In the genomic region with DNA sequence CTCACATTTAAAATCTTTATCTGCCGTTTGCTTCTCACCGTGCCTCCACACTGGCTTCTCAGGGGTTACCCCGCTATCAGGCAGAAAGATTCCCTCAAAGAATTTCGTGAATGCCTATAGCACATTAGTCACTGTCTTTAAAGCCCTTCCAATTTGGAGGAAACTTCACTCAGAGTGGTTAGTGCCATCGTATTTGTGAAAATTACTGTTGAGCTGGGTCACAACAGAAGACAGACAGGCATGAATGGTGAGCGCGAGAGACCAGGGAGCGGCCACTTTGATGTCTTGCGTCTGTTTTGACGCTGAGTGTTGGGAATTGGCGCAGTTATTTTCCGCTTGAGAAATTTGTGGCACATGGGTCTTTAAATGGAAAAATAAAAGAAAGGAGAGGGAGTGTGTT, we compare ENCODE assay signal across 8 mouse cellular contexts.
DNase-seq lines count a peak whose midpoint lies in the region; ATAC-seq lines count a peak whose summit lies in the region.

No protein-coding gene starts in this region.

- DNase-seq in adrenal gland, adult 2 months = peak; percentile 18
- no peak for DNase-seq in adrenal gland, postnatal 4 days (ENCODE audit: low spot score in 2 of 2)
- peak; percentile 5 for DNase-seq in right cerebral cortex, postnatal 4 days
- DNase-seq in right cerebral cortex, postnatal 14 days = no peak
- DNase-seq in adrenal gland, postnatal 14 days = no peak
- no peak for DNase-seq in adrenal gland, adult 8-10 months

- H3K36me3 ChIP-seq in liver, embryonic 12.5 days = no peaks in the 10 kb centered on the region
- no peaks in the 10 kb centered on the region for H3K36me3 ChIP-seq in stomach, embryonic 16.5 days (ENCODE audit: control insufficient read depth, insufficient read depth, low read length)

- no peak overlapping the region for H3K4me3 ChIP-seq in liver, embryonic 12.5 days
- 0 out of 2 replicates have a peak overlapping the region, but pooled peaks have one; percentile 1 for H3K4me3 ChIP-seq in stomach, embryonic 16.5 days (replicated peaks; ENCODE audit: low read length)

- H3K4me2 ChIP-seq in liver, embryonic 12.5 days = peak overlapping the region; percentile 15; the same call in 1 of the 2 replicates
- peak overlapping the region; percentile 43 for H3K4me2 ChIP-seq in stomach, embryonic 16.5 days (ENCODE audit: low read depth, low read length)

- no peaks in the 10 kb centered on the region; the same call in 1 of the 2 replicates for H3K4me1 ChIP-seq in liver, embryonic 12.5 days
- peaks cover 15% of the 10 kb centered on the region; the same call in 1 of the 2 replicates for H3K4me1 ChIP-seq in stomach, embryonic 16.5 days (ENCODE audit: control insufficient read depth, insufficient read depth, low read length)

- WGBS in liver, embryonic 12.5 days (ENCODE audit: insufficient replicate concordance) = 10% methylated on average over 12 of the region's 12 CpGs
- WGBS in stomach, embryonic 16.5 days = 7% methylated on average over 12 of the region's 12 CpGs

- no peaks in the 10 kb centered on the region for H3K9me3 ChIP-seq in liver, embryonic 12.5 days (replicated peaks)
- no peaks in the 10 kb centered on the region for H3K9me3 ChIP-seq in stomach, embryonic 16.5 days (replicated peaks; ENCODE audit: control insufficient read depth, low read length)

- H3K27ac ChIP-seq in liver, embryonic 12.5 days = no peak overlapping the region
- no peak overlapping the region for H3K27ac ChIP-seq in stomach, embryonic 16.5 days (ENCODE audit: low read length)

- H3K9ac ChIP-seq in liver, embryonic 12.5 days = no peak overlapping the region
- no peak overlapping the region for H3K9ac ChIP-seq in stomach, embryonic 16.5 days (ENCODE audit: low read length)

- ATAC-seq in liver, embryonic 12.5 days = no peak
- no peak for ATAC-seq in stomach, embryonic 16.5 days (ENCODE audit: insufficient read depth, low FRiP score)

- H3K27me3 ChIP-seq in liver, embryonic 12.5 days (replicated peaks) = peaks cover 42% of the 10 kb centered on the region
- peaks cover 6% of the 10 kb centered on the region; the same call in 1 of the 2 replicates for H3K27me3 ChIP-seq in stomach, embryonic 16.5 days (ENCODE audit: control insufficient read depth, insufficient read depth, low read length)

Comparison
In these comparisons a context has a peak if more than half of its experiments do, and no peak if none do; other contexts are left out.
1. DNase-seq: peak in adrenal gland, adult 2 months (single experiment) and right cerebral cortex, postnatal 4 days (single experiment); none in adrenal gland, postnatal 4 days (0 of 2), right cerebral cortex, postnatal 14 days (single experiment), adrenal gland, postnatal 14 days (single experiment) and adrenal gland, adult 8-10 months (single experiment).